Mouse (Mus musculus) layer of hippocampus, adult 2 months (tissue): ENCODE measurements around the gene Tmem208. TPM values are rescaled to one million over a fixed set of nuclear protein-coding genes. Genes with fewer than 3 reads are reported as not detected.

Experiments
- DNase-seq, 2 experiments: peaks; one replicate each; pipeline ENCODE4 v3.0.0; 2022; ENCODE audit warnings: low spot score in 2 of 2
- H3K27ac ChIP-seq: fragments of 200-600 bp; 2 replicates; pipeline ENCODE4 v1.8.1; 2022
- H3K4me3 ChIP-seq: fragments of 200-600 bp; 2 replicates; pipeline ENCODE4 v1.8.1; 2022; ENCODE audit warnings: mild to moderate bottlenecking
- CTCF ChIP-seq: fragments of 200-600 bp; conservative IDR thresholded peaks from 2 replicates; pipeline ENCODE4 v1.8.1; 2022; ENCODE audit warnings: antibody characterized with exemption, mild to moderate bottlenecking, moderate library complexity
- total RNA-seq, 2 experiments: library from RNA; stranded (reverse); gene quantifications; 2 replicates each; pipeline ENCODE4 v1.2.3; 2021

The Tmem208 gene
- total RNA-seq, 2 experiments from 2014 or later: 40.3 to 40.9 TPM

- Histone ChIP-seq H3K4me3 (no peak overlapping the region), H3K27ac (no peak overlapping the region)
- DNase-seq: no peak
- TF ChIP-seq CTCF: no peak
Measured at GRCm38 (mm10) chr8:105339886-105340635, 13.9 kb downstream of the Tmem208 start.

GRCm38 (mm10) chr8:105341399-105341798 lies 15.2 kb downstream of the Tmem208 start:
- Histone ChIP-seq H3K27ac (no peak overlapping the region), H3K4me3 (no peak overlapping the region)
- TF ChIP-seq CTCF: no peak
- DNase-seq: no peak

GRCm38 (mm10) chr8:105342768-105343167 lies 16.6 kb downstream of the Tmem208 start:
- H3K4me3 ChIP-seq: no peak overlapping the region
- no peak for TF ChIP-seq CTCF
- DNase-seq: no peak

GRCm38 (mm10) chr8:105343791-105344574 lies 17.8 kb downstream of the Tmem208 start:
- TF ChIP-seq CTCF: no peak

More at GRCm38 (mm10) chr8:105342768-105343167, 16.6 kb downstream of the Tmem208 start:
- no peak overlapping the region for H3K27ac ChIP-seq

GRCm38 (mm10) chr8:105345061-105345975 lies 19.2 kb downstream of the Tmem208 start:
- no peak for TF ChIP-seq CTCF
- DNase-seq: no peak
- Histone ChIP-seq H3K4me3 (no peak overlapping the region), H3K27ac (no peak overlapping the region; the same call in 1 of the 2 replicates)

More at GRCm38 (mm10) chr8:105343791-105344574, 17.8 kb downstream of the Tmem208 start:
- DNase-seq: no peak
- Histone ChIP-seq H3K4me3 (no peak overlapping the region), H3K27ac (no peak overlapping the region)

- no peak for DNase-seq
- Histone ChIP-seq H3K27ac (peak overlapping the region; percentile 34; the same call in 1 of the 2 replicates), H3K4me3 (peak overlapping the region; percentile 77)
- TF ChIP-seq CTCF: no peak
Measured at GRCm38 (mm10) chr8:105346611-105347427, 20.7 kb downstream of the Tmem208 start.

GRCm38 (mm10) chr8:105347428-105348221 lies 21.5 kb downstream of the Tmem208 start, which contains the start of gene Fhod1:
Gene Fhod1, minus strand, starts transcription at chr8:105347953.
- peak within 1 kb of the TSS; percentile 77 for H3K4me3 ChIP-seq
- 0 out of 2 replicates have a peak, but pooled peaks have one; percentile 27 for TF ChIP-seq CTCF
- peak; percentile 75 to 86 for DNase-seq
- H3K27ac ChIP-seq: peak within 1 kb of the TSS; percentile 75; the same call in 1 of the 2 replicates

- peak within 1 kb of the TSS; percentile 75; the same call in 1 of the 2 replicates for H3K27ac ChIP-seq
- peak within 1 kb of the TSS; percentile 77 for H3K4me3 ChIP-seq
- no peak for DNase-seq
- TF ChIP-seq CTCF: peak; percentile 49
Measured at GRCm38 (mm10) chr8:105348450-105349095, 22.4 kb downstream of the Tmem208 start, which contains the start of gene Slc9a5. Gene Slc9a5, plus strand, starts transcription at chr8:105348843.

- H3K27ac ChIP-seq: peak overlapping the region; percentile 75; the same call in 1 of the 2 replicates
- TF ChIP-seq CTCF: no peak
- no peak for DNase-seq
- peak overlapping the region; percentile 77 for H3K4me3 ChIP-seq
Measured at GRCm38 (mm10) chr8:105349096-105349771, 23.1 kb downstream of the Tmem208 start.

- no peak for DNase-seq
- peak overlapping the region; percentile 77 for H3K4me3 ChIP-seq
- no peak for TF ChIP-seq CTCF
- no peak overlapping the region for H3K27ac ChIP-seq
Measured at GRCm38 (mm10) chr8:105350186-105350585, 24.0 kb downstream of the Tmem208 start.
